Mouse (Mus musculus): Measurements from ENCODE around the gene Dock8.

- TF ChIP-seq POLR2A (IDR thresholded peaks at IDR 0.05; ENCODE audit: low read depth, low read length) (no peak), NRF1 (IDR thresholded peaks at IDR 0.05; ENCODE audit: low read depth, low read length) (no peak)
Observed at GRCm38 (mm10) chr19:25002032-25002431, 2.7 kb downstream of the Dock8 start.
